In the genomic region with DNA sequence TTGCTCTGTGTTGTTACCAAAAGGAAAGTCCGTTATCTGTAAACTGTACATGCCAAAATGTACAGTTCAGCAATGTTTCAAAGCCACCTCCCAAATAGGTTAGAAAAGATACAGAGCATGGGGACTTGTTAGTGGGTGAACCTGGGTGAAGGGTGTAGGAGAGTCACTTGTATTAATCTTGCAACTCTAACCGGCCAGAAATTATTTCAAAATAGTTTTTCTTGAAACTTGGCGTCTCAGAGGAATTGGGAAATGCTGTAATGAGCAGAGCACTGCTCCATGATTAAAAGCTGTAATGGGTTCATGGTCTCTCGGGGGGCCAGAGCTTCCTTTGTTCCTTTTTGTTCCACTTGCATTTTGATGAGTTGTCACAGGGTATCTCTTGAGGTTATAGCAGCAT, we compare ENCODE assay signal across 1 mouse cellular context.
TF ChIP-seq lines count a peak whose summit lies in the region.

No protein-coding gene starts in this region.

TF ChIP-seq in CH12.LX, 34 proteins besides CTCF, POLR2A, EP300 and RAD21:
- TF ChIP-seq IRF4 (IDR thresholded peaks at IDR 0.05; ENCODE audit: low read depth, low read length) (peak; percentile 71), ZMIZ1 (IDR thresholded peaks at IDR 0.05; ENCODE audit: low read depth, low read length) (no peak), BHLHE40 (IDR thresholded peaks at IDR 0.05; ENCODE audit: low read depth, low read length) (0 out of 2 replicates have a peak, but pooled peaks have one; percentile 4), MEF2A (IDR thresholded peaks at IDR 0.05; ENCODE audit: borderline replicate concordance, low read depth, low read length) (peak; percentile 40; the same call in 1 of the 2 replicates), MYC (IDR thresholded peaks at IDR 0.05; ENCODE audit: low read depth, low read length) (no peak), ZKSCAN1 (IDR thresholded peaks at IDR 0.05; ENCODE audit: borderline replicate concordance, low read depth, low read length) (no peak), ETS1 (conservative IDR thresholded peaks at IDR 0.05; ENCODE audit: low read depth, low read length) (peak; percentile 7; the same call in 1 of the 2 replicates), USF2 (conservative IDR thresholded peaks at IDR 0.05; ENCODE audit: low read depth, low read length) (no peak)
TF ChIP-seq in CH12.LX: peak in this region for 4.
